Mouse (Mus musculus): ENCODE results near the gene Atxn1.

- TF ChIP-seq CTCF (IDR thresholded peaks at IDR 0.05; ENCODE audit: extremely low read depth, insufficient read length, insufficient replicate concordance, low read depth, low read length): no peak
- TF ChIP-seq POLR2A (IDR thresholded peaks at IDR 0.05; ENCODE audit: low read depth, low read length): no peak
Observed at GRCm38 (mm10) chr13:45924555-45924954, 40.3 kb downstream of the Atxn1 start.
